Mouse (Mus musculus) megakaryocyte progenitor cell, adult 5-6 weeks (primary cell): ENCODE measurements at regions not wholly inside any gene's neighbourhood (a gene's known extent, or its start where the extent isn't known, plus 50 kb on each side); places are given as distances from the start of the nearest gene placed in this dataset.
A peak's percentile ranks its signal among the peaks of the same experiment; 100 is the strongest.

ENCODE experiments used
- ATAC-seq: replicated peaks from 2 replicates; pipeline ENCODE4 v1.8.0; 2016; ENCODE audit warnings: mild to moderate bottlenecking, moderate TSS enrichment, inconsistent platforms; ENCODE audit not compliant: poor library complexity

DNA sequence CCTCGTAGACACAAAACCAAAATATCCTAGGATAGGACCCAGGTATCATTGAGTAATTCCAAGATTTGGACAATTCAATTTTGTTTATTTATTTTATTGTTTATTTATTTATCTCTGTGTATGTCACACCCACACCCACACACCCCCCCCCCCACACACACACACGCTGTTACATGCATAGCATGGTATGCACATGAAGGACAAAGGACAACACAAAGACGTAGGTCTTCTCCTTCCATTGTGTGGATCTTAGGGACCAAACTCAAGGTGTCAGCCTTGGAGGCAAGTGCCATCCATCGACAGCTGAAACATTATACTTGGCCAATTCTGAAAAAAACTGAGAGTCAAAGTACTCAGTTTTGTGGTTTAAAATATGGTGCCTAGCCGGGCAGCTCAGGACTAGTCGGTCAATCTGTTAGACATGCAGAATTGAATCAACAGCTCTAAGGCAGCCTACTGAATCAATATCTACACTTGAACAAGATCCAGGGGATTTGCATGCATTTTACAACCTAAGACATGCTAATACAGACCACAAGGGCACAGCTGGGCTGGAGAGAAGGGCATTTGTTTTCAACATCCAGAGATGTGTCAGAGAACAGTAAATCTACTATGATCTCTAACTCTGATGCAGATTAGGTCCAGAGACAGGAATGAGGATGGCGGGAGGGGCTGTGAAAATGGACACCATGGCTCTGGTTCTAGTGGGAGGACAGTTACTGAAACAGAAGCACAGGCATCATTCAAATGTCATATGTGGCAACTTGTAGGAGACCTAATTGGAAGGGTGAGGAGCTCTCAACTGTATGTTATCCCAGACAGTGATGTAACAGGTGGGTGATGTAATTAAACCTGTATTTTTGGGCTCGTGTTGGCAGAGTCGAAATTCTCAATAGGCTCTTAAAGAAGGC is 143.9 kb upstream of the Adgrl2 start:
- ATAC-seq, result no peak

DNA sequence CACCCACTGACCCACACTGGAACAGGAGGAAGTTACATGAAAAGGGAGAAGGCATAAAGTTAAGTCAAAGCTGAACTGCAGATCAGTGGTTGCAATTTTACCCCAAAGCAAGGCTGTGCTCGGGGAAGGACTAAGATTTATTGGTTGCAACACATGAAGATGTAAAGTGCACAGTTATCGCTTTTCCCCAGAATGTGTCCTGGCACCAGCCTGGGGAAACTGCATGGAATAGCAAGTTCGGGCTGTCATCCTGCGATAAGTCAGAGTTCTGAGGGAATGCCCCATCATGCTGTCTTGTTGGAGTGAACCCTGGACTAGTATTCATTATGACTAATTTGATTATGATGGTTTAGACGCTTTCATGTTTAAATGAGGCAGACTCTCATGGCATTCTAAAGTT is 128.5 kb upstream of the Adgrl2 start:
- ATAC-seq, result no peak

DNA sequence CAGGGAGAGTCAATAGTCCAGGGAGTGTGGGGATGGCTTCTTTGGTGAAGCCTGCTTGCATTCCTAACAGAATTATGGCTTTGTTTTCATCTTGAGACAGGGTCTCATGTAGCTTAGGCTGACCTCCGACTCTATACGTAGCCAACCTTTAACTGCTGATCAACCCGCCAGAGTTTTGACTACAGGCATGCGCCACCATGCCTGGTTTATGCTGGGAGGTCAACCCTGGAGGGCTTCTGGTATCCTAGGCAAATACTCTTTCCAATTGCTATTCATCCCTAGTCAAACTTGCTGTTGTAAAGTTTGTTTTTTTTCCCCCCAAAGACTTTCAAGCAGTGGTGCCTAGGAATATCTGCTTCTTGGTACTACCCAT is 127.3 kb upstream of the Adgrl2 start:
- no peak for ATAC-seq

DNA sequence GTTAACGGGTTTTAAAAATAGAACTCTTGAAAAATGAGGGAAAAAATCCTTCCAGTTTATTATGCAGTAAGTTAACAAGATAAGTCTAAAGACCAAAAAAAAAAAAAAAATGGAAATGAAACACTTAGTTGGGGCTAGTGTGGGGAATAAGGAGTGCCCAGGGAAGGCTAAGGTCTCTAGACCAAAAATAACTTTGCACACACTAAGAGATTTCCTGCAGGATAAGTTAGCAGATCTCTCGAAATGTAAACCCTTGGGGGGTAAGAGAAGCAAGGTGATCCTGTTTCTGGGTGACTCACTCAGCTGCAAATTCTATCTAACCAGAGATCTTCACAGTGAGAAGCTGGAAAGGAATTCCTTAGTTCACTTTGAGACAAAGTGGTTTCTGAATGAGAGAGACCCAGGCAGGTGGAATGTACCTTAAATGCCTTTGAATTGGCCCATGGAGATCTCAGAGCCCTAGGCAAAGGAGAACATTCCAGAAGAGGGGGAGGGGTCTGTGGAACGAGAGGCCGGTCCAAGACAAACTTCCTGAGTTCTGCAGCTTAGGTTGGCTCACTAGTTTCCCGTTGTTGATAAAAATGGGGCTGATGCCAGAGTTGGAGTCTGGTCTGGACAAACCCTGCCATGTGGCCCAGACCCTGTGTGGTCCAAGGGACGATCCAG is 126.8 kb upstream of the Adgrl2 start:
- no peak for ATAC-seq

DNA sequence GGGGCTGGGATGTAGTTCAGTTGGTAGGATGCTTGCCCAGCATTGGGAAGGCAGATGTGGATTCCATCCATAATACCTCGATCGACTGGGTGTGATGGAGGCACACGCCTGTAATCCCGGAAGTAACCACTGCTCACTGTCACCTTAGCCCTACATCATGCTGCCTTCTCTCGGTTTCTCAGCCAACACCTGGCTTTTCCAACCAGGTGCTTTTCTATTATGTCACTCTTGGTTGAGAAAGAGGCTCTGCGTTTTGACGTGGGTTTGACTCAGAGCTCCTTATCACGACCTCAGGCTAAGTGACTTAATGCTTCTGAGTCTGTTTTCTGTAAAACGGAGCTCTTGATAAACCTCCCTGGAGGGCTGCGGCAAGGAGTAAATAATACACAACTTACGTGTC is 126.2 kb upstream of the Adgrl2 start:
- no peak for ATAC-seq

DNA sequence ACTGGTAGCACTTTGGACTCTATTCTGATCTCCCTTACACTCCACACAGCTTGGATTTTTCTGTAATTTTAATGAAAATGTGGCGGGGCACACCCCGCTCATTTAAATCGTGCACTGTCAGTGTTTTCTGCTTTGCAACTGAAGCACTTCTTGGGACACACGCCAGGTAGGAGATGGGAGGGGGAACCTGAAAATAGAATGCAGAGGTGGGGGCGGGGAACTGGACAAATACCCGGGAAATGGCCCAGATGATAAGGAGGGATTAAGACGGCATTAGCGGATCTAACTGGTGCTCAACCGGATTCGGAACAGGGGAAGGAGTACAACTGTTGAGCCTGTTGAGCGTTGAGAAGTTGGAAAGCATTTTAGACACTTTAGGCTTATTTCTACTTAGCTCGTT is 125.5 kb upstream of the Adgrl2 start:
- no peak for ATAC-seq

DNA sequence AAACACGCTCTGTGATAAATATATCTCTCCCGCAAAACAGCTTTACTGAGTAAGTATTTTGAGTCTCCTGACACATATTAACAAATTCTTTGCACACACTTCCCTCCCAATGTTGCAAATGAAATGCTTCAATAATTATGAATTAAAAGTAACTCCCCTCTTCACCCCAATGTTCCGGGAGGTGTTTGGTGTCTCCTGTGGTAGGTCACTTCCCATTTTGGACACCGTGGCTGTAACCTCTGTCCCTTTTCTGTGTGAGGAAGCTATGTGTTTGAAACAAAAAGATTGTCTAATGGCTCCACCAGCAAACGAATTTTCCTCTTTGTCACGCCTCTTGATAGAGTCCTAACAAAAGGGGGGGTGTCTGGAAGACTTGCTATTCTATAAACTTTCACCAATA is 122.5 kb upstream of the Adgrl2 start:
- ATAC-seq, result peak; percentile 41

DNA sequence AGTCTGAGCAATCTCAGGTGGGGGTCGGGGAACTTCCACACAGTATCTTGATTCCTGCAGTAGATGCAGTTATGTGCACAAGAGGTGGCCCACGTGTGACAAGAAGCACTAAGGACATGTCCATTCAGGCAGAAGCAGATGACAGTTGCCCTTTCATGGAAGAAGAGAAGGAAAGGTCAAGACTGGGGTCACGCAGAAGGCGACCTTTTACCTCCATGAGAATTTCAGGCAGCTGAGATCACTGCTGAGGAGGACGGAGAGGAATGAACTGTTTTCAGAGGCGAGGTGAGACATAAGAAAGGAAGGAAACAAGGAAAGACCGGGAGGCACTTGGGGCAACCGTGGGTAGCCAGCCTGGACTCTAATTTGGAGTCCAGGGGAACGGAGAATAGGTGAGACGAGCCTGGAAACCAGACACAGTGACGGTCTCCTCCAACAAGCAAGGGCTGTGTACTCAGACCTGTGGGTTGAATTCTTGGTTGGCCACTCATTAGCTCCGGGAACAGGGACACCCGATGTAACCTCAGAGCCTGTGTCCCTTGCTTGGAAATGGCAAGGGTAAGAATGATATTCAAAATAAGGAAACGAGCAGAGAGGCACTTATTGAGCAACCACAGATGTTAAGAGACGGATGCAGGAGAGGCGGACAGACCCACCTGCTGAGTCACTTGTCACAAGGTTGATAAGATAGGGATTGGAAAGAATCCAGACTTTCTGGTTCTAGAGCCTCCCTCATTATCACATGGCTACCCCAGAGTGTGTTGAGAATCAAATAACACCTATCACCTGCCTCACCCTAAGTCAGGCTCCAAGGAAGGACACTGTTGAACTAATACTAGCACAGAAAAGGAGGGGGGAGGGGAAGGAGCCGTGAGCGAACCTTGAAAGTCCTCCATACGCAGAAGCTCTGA is 121.4 kb upstream of the Adgrl2 start:
- peak; percentile 87 for ATAC-seq

DNA sequence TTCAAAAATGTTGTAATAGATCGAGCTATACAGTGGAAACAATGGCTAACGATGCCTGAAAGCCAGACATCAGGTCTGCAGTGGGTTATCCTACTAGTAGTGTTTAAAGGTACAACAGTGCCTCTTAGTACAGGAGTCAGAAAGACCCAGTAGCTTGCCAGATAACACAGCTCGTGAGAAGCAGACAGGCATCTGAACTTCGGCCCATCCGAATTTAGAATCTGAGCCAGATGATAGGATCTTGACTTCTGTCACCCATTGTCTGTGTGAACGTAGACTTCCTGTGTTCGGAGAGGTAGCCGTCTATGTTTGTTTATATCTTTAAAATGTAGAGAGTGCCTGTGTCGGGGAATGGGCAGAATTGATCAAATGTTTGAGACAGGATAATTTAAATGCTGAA is 120.5 kb upstream of the Adgrl2 start:
- no peak for ATAC-seq

DNA sequence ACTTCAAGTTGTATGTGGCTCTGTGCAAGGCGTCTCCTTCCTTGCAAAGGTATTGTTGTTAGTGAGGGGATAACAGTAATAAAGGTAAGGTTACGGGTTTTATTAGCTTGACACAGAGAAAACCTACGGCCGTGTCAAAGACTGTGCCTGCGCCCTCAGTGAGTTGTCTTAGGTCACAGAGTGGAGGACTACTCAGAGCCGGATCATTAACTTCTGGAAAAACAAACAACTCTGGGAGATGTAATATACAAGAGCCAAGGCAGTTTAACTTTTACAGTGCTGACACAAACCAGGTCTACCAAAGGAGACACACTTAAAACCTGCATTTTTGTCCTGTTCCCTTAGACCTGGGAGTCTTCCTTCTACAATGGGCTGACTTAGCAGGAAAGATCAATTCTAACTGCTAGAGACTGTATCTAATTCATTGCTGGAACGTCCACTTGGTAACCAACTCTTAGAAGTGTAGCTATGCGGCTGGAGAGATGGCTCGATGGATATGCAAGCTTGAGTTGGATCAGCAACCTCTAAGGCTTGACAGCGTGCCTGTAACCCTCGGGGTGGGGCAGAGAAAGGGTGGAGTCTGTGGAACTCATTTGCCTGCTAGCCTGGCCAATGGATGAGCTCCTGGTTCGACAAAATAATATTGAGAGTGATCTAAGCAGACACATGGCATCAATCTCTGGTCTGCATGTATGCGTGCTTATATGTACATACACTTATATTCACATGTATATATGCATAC is 115.5 kb upstream of the Adgrl2 start:
- no peak for ATAC-seq

DNA sequence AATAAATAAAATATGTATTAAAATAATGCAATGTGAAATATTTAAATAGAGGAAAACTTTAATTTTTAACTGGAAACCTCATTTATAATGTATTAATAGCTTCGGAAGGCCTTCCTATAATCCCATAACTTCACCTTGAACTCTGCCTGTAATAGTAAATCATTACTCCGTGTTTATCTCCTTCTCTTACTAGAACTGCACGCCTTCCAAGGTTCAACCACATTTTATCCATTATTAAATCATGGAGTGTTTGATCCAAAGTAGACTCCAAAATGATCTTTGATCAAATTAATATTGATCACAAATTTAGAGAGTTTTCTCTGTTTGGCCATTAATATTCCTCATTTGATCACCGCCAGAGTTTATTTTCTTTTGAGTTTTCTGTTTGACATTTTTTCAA is 114.8 kb upstream of the Adgrl2 start:
- no peak for ATAC-seq

DNA sequence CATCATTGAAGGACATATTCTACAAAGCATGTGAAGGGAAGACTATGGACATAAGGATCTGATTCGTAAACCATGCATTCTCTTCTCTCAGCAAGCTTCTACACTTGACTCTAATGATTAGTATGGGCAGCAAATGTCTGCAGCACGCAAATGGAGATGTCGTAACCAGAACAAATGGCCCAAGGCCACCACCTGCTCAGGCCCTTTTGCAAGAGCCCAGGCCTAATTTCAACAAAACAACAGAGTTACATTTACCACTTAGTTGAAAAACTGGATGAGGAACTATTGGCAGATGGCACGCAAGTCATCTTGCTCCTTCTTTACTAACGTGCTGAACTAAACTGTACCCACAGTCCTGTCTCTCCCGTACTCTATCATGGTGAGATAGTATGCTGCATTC is 113.7 kb upstream of the Adgrl2 start:
- peak; percentile 77 for ATAC-seq

DNA sequence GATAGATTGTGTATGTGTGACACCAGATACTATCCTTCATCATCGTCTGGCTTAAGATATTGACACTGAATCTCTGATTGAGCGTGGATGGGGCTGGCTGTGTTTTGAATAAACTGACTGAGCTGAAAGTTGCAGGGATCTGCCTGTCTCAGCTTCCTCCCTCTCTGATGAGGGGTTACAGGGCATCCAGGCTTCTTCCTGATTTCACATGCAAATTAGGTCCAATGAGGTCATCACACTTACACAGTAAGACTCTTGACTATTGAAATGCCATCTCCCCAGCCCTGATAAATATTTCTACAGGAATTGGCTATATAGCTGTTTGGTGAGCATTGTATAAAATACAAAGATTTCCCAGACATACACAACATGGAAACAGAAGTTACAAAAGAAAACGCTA is 113.1 kb upstream of the Adgrl2 start:
- ATAC-seq, result peak; percentile 49

DNA sequence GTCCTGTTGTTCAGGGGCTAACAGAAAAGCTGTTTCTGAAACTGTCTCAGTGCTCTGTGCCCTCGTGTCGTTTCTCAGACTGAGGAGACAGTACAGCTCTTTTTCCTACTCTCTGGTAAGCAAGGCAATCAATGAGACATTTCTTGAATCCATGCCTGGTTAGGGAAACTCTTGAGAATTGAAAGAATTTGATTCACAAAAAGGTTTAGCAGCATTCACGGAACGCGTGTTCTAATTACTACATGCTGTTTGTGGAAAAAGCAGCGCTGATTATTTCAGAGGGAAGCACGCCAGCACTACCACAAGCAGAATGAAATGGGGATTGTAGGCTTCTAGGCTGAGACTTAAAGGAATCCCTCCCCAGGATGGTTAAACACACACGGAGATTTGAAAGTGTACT is 112.5 kb upstream of the Adgrl2 start:
- no peak for ATAC-seq

DNA sequence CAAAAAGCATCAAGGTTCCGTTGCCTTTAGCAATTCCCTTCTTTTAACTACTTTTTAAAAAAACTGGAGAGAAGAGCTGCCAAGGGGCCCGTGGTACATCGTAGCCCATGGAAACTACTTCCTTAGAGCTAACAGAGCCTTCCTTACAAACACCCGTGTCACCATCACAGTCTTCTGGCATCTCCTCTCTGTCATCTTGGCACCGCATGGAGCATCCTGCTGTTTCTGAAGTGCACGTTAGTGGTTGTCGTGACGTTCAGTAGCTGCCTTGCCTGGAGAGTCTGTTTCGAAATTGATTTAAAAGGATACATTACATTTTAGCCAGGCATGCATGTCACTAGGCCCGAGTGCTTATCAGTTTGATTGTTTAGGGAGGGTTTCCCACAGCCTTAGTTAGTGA is 111.4 kb upstream of the Adgrl2 start:
- ATAC-seq, result no peak

DNA sequence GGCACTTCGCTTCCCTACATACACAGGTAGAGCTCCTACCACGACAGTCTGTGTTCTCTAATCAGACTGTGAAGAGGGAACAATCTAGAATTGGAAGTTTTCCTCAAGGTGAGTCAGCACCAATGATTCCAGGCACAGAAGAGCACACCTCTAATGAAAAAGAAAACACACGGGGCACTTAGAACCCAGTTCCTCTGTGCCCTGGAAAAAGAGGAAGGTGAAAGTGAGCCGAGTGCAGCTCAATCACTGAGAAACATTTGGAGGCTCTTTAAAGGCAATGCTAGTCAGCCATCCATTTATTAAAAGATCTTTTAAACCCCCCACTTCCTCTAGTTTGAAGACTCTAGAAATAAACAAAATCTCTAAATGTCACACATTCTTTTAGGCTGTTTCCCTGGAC is 108.4 kb upstream of the Adgrl2 start:
- ATAC-seq, result peak; percentile 58

DNA sequence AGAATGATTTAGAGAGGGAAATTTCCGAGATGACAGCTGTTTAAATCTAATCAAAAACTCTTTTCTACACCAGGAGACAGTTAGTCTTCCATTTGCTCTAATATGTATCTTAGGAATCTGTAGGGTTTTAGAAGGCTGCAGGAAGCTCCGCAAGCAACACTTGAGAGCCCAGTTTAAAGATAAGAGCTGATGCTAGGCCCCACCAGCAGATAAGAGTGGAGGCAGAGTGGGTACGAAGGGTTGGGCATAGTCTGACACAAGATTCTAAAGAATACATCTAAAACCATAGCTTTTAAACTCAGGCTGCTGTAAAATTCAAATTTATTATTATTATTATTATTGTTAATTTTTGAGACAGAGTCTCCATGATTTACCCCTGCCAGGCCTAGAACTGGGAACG is 106.7 kb upstream of the Adgrl2 start:
- ATAC-seq, result no peak; the same call in 1 of the 2 replicates

DNA sequence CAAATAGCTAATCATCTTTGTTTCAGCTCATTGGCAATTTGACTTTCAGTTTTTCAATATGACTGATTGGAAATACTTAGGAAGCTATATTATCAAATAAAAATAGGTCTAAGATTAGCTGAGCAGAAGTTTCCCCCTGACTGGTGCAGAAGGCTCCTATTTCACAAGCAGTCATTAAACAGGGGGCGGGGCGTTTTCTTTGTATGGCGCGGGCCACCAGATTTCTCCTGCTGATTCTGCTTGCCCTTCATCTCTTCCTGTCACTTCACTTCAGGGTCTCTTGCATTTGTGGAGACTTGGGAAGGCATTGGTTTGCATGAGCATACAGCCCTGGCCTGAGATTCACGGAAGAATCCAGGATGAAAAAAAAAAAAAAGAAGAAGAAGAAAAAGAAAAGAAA is 102.3 kb upstream of the Adgrl2 start:
- 0 out of 2 replicates have a peak, but pooled peaks have one; percentile 19 for ATAC-seq

DNA sequence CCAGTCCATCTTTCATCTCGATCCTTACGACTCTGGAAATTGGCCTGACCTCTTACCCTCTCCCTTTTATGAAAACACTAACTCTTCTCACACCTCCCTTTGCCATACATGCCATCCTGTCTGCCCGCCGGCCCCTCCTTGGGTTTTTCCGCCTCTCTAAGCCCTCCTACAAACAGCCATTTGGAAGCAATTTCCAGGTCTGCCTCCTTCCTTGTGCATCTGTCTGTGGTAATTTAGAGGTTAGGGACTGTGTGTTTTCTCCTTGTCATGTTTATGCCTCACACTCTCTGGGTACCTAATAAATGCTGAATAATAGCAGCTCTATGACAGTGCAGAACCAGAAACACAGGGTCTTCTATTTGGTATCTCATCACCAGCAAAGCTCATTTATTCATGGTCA is 99.7 kb upstream of the Adgrl2 start:
- no peak for ATAC-seq

DNA sequence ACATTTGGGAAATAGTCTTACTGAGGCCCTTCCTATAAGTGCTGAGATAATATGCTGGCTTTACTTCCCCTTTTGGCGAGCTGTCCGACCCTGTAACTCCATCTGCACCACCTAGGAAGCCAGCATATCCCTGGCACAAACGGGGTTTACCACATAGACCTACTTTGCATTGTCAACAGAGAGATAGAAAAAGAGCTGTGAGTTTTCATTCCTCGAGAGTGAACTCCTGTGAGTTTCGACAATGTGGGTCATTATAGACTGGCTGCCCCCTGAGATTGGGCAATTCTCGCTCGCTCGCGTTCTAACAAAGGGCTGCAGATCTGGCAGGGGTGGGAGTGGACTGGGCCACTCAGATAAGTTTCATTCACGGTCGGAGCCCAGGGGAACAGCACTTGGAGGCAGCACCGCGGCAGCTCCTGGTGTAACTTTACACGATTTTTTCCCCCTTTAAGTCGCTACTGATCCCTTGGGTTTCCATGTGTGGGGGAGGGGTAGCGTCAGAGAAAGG is 98.3 kb upstream of the Adgrl2 start:
- peak; percentile 74 for ATAC-seq

DNA sequence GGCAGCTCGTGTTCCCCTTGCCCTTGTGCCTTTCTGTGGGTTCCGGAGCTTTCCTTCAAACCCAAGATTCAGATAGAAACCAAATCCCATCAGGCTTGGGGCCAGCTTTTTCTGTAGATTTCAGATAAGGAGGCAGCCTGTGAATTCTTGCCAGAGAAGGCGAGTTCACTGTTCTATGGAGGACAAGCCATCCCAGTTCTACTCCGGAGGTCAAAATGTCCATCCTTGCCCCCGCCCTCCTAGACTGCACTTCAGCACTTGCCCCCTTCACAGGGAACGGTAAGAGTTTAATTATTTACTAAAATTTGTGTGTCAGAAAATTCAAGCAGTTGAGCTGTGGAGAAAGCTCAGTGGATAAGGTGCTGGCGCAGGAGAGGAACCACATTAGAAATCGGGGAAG is 97.1 kb upstream of the Adgrl2 start:
- ATAC-seq, result no peak
